In genomic region chr11:9213580-9213979, GRCm38 (mm10) we compare ENCODE assay signal across 18 mouse cellular contexts. TPM values are rescaled to one million over a fixed set of nuclear protein-coding genes. Genes with fewer than 3 reads are reported as not detected.
DNase-seq lines count a peak whose midpoint lies in the region; ATAC-seq and TF ChIP-seq lines count a peak whose summit lies in the region.
"Had no signal": no experiment of that assay in that cellular context is flagged by ENCODE, and none has a peak within 500 bp of the region (broad histone marks: within the 10 kb centered on the region; RNA-seq: fewer than 3 reads in every experiment).

No protein-coding gene starts in this region.

- H3K27ac ChIP-seq in intestine, embryonic 16.5 days (ENCODE audit: low read length): no peak overlapping the region
- H3K27ac ChIP-seq in intestine, postnatal 0 days (ENCODE audit: low read depth, low read length): no peak overlapping the region
- H3K27ac ChIP-seq: hindbrain, embryonic 15.5 days; limb, embryonic 13.5 days; liver, embryonic 14.5 days; stomach, postnatal 0 days had no signal

- H3K4me2 ChIP-seq in intestine, embryonic 16.5 days (ENCODE audit: low read depth, low read length): no peak overlapping the region
- no peak overlapping the region for H3K4me2 ChIP-seq in intestine, postnatal 0 days (replicated peaks; ENCODE audit: low read depth)
- H3K4me2 ChIP-seq: heart, embryonic 11.5 days; hindbrain, embryonic 15.5 days; limb, embryonic 13.5 days had no signal

- TF ChIP-seq CTCF in intestine, postnatal 0 days (IDR thresholded peaks at IDR 0.05; ENCODE audit: low read depth): no peak

- DNase-seq in right cerebral cortex, postnatal 14 days: peak; percentile 7
- no peak for DNase-seq in right cerebral cortex, adult 2 months (ENCODE audit: low spot score in 2 of 2)
- DNase-seq in cerebellum, adult 8-10 months: peak; percentile 38
- DNase-seq in testis, postnatal 10 days (ENCODE audit: low spot score): no peak
- no peak for DNase-seq in gastrocnemius, adult 8-10 months (ENCODE audit: low spot score in 2 of 2)
- DNase-seq: heart, postnatal 14 days; kidney, adult 18-20 months; thymus, postnatal 14 days had no signal

- ATAC-seq in intestine, embryonic 16.5 days: 0 out of 2 replicates have a peak, but pooled peaks have one; percentile 26
- no peak for ATAC-seq in intestine, postnatal 0 days
- ATAC-seq: lung, postnatal 0 days; midbrain, embryonic 16.5 days had no signal

- H3K27me3 ChIP-seq in intestine, embryonic 16.5 days (replicated peaks; ENCODE audit: control insufficient read depth, insufficient read depth, low read length): no peaks in the 10 kb centered on the region
- no peaks in the 10 kb centered on the region for H3K27me3 ChIP-seq in intestine, postnatal 0 days (replicated peaks; ENCODE audit: control insufficient read depth, insufficient read depth, low read length)
- H3K27me3 ChIP-seq: hindbrain, embryonic 15.5 days; limb, embryonic 13.5 days; megakaryocyte, embryonic 14.5 days had no signal

- no peak overlapping the region for H3K9ac ChIP-seq in intestine, embryonic 16.5 days (ENCODE audit: low read depth, low read length)
- no peak overlapping the region for H3K9ac ChIP-seq in intestine, postnatal 0 days (ENCODE audit: low read depth, low read length)
- H3K9ac ChIP-seq: hindbrain, embryonic 15.5 days; limb, embryonic 13.5 days; liver, embryonic 14.5 days had no signal

- H3K9me3 ChIP-seq in intestine, embryonic 16.5 days (ENCODE audit: control insufficient read depth, low read length): no peaks in the 10 kb centered on the region
- no peaks in the 10 kb centered on the region for H3K9me3 ChIP-seq in intestine, postnatal 0 days (ENCODE audit: control insufficient read depth)
- H3K9me3 ChIP-seq: hindbrain, embryonic 15.5 days; limb, embryonic 13.5 days; megakaryocyte, embryonic 14.5 days had no signal

- H3K4me1 ChIP-seq in intestine, embryonic 16.5 days (ENCODE audit: control insufficient read depth, insufficient read depth, low read length): no peaks in the 10 kb centered on the region
- no peaks in the 10 kb centered on the region for H3K4me1 ChIP-seq in intestine, postnatal 0 days (replicated peaks; ENCODE audit: control insufficient read depth, insufficient read depth, low read length)
- H3K4me1 ChIP-seq: hindbrain, embryonic 15.5 days; limb, embryonic 13.5 days; megakaryocyte, embryonic 14.5 days had no signal

- H3K36me3 ChIP-seq in intestine, embryonic 16.5 days (ENCODE audit: control insufficient read depth, insufficient read depth, low read length): no peaks in the 10 kb centered on the region
- H3K36me3 ChIP-seq in intestine, postnatal 0 days (ENCODE audit: control insufficient read depth, insufficient read depth): no peaks in the 10 kb centered on the region
- H3K36me3 ChIP-seq: hindbrain, embryonic 15.5 days; limb, embryonic 13.5 days had no signal

- no peak overlapping the region for H3K4me3 ChIP-seq in intestine, embryonic 16.5 days (ENCODE audit: low read length)
- H3K4me3 ChIP-seq in intestine, postnatal 0 days (ENCODE audit: low read depth, low read length): no peak overlapping the region
- H3K4me3 ChIP-seq: hindbrain, embryonic 15.5 days; limb, embryonic 13.5 days; megakaryocyte, embryonic 14.5 days had no signal

- WGBS in intestine, embryonic 16.5 days: 77% methylated on average over 9 of the region's 9 CpGs
- WGBS in intestine, postnatal 0 days: 80% methylated on average over 9 of the region's 9 CpGs

RNA-seq across cellular contexts. Expression of gene Abca13, which starts 21.8 kb away (rescaled TPM):
- 0.89 and 1.3 TPM in 2 replicates for polyA plus RNA-seq in intestine, embryonic 16.5 days (2015; fragmentation: Nextera tagmentation; extraction: Ambion mirVana)
- polyA plus RNA-seq in intestine, postnatal 0 days (2015; fragmentation: Nextera tagmentation; extraction: Ambion mirVana): 0.86 and 1.1 TPM in 2 replicates
- not detected for total RNA-seq in gastrocnemius, adult 8-10 months (2022)

Comparison
In these comparisons a context has a peak if more than half of its experiments do, and no peak if none do; other contexts are left out.
1. DNase-seq: peak in right cerebral cortex, postnatal 14 days (single experiment) and cerebellum, adult 8-10 months (single experiment); none in right cerebral cortex, adult 2 months (0 of 2), testis, postnatal 10 days (single experiment) and gastrocnemius, adult 8-10 months (0 of 2).